Mouse (Mus musculus): ENCODE data around the gene Nckap5l. TPM values are rescaled to one million over a fixed set of nuclear protein-coding genes. Genes with fewer than 3 reads are reported as not detected.

Nckap5l gene
- total RNA-seq, 2 experiments from 2014 or later = 17.1 to 18.5 TPM

DNA sequence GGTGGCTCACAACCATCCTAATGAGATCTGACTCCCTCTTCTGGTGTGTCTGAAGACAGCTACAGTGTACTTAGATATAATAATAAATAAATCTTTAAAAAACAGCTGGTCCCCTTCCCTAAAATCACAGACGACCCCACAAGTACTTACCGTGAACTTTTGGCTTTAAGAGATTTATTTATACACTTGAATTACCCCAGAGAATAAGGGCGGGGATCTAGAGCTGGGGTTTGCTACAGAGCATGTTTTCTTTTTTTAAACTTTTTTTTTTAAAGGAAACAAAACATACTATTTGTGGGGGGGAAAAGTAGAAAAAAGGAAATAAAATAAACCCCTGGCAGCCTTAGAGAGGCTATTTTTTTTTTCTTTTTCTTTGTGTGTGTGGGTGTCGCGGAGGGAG lies 37.4 kb downstream of the Nckap5l start:
- Histone ChIP-seq H3K4me3 (no peak overlapping the region; the same call in 1 of the 2 replicates), H3K27ac (peak overlapping the region; percentile 57; the same call in 1 of the 2 replicates)
- TF ChIP-seq CTCF (conservative IDR thresholded peaks at IDR 0.05) = 0 out of 2 replicates have a peak, but pooled peaks have one; percentile 22
- no peak for DNase-seq (ENCODE audit: low spot score in 2 of 2)

DNA sequence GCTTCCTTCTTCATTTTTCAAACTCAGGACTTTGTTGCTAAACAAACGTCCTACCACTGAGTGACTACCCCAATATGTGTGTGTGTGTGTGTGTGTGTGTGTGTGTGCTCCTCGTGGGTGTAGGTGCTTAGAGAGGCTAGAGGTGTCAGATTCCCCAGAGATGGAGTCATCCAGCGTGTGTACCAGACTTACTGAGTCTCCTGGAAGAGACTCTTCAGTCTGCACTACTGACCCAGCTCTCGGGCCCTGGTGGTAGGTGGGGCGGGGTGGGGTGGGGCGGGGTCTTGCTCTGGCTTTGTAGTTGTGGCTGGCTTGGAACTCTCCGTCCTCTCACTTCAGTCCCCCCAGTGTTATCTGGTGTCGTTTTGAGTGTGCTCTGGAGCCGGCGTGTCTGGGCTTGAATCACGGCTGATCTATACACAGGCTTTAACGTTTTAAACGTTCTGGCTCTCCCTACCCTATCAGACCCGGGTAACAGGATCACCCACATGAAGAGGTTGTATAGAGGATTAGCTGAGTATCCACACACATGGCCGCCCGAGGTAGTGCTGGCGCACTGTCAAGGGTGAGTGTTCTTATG lies 39.8 kb downstream of the Nckap5l start:
- Histone ChIP-seq H3K27ac (no peak overlapping the region), H3K4me3 (no peak overlapping the region)
- DNase-seq (ENCODE audit: low spot score in 2 of 2) = no peak
- TF ChIP-seq CTCF (conservative IDR thresholded peaks at IDR 0.05) = no peak

DNA sequence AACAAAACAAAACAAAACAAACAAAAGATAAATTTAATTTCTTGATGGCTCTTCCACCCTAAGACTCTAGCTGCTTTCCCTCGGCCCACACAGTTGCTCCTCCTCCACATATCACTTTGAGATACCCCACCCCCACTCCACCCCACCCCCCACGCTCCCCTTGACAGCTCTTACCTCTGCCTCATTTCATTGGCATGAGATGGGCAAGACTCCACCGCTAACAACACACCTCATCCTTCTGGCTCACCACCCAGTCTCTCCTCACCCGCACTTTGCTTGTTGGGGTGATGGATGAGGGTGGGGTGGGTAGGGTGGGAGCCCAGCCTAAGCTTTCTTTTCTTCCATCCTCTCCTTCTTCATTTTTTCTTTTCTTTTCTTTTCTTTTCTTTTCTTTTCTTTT lies 40.6 kb downstream of the Nckap5l start:
- no peak overlapping the region for H3K4me3 ChIP-seq
- no peak for TF ChIP-seq CTCF (conservative IDR thresholded peaks at IDR 0.05)
- no peak overlapping the region for H3K27ac ChIP-seq
- DNase-seq (ENCODE audit: low spot score in 2 of 2) = no peak

DNA sequence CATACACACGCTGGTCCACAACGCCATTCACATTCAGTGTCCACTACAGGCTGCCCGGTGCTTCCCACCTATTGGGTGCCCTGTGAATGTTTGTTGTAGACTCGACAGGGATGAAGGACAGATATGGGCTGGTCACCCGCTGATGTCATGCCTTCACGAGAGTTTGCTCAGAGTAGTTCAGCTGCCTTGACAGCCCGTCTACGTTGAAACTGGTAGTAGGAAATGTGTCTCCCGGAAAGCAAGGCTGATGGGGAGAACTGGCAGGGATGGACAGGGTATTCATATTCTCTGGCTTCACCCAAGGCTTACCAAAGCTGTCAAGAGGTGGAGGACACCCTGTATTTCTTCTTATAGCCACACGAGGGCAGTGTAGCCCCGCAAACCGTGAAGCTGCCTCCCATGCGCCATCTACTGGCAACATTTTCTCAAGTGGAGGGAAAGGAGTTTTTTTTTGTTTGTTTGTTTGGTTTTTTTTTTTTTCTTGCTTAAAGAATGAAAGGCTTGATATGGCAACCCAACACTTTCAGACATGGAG lies 41.1 kb downstream of the Nckap5l start:
- peak; percentile 99 for TF ChIP-seq CTCF (conservative IDR thresholded peaks at IDR 0.05)
- peak; percentile 74 to 86 for DNase-seq (ENCODE audit: low spot score in 2 of 2)
- Histone ChIP-seq H3K27ac (no peak overlapping the region), H3K4me3 (no peak overlapping the region; the same call in 1 of the 2 replicates)

DNA sequence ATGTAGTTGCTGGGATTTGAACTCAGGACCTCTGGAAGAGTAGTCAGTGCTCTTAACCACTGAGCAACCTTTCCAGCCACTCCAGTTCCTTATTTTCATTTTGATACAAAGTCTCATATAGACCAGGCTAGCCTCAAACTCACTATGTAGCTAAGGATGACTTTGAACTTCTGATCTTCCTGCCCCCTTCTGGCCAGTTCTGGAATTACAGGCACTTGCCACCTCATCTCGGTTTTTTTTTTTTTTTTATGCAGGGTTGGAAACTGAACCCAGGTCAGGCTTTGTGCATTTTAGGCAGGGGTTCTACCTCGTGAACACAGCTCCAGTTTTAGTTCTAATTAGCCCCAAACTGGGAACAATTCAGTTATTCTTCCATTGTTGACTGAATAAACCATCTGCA lies 41.8 kb downstream of the Nckap5l start:
- peak; percentile 84 for TF ChIP-seq CTCF (conservative IDR thresholded peaks at IDR 0.05)

DNA sequence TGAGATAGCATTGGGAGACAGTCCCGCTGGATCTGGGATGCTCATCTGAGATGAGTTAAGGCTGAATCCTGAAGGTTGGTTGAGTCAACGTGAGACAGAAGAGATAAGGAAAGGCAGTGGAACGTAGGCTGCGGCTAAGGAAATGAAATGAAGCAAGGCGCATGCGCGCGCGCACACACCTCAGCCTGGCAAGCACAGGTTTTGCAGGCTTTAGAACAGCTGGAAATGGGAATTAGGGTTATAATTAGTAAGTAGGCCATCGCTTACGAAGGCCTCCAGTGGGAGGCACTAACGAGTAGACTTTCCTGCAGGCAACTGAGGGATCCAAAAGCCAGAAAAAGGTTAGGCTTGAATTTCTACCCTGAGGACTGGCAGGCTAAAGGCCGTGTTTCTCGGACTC lies 45.8 kb downstream of the Nckap5l start:
- H3K4me3 ChIP-seq = no peak overlapping the region
- peak; percentile 50 for TF ChIP-seq CTCF (conservative IDR thresholded peaks at IDR 0.05)
- no peak for DNase-seq (ENCODE audit: low spot score in 2 of 2)
- H3K27ac ChIP-seq = no peak overlapping the region

More for the DNA sequence above, 41.8 kb downstream of the Nckap5l start:
- H3K4me3 ChIP-seq = no peak overlapping the region
- H3K27ac ChIP-seq = no peak overlapping the region
- DNase-seq (ENCODE audit: low spot score in 2 of 2) = peak in 1 of 2 experiments; percentile 57

DNA sequence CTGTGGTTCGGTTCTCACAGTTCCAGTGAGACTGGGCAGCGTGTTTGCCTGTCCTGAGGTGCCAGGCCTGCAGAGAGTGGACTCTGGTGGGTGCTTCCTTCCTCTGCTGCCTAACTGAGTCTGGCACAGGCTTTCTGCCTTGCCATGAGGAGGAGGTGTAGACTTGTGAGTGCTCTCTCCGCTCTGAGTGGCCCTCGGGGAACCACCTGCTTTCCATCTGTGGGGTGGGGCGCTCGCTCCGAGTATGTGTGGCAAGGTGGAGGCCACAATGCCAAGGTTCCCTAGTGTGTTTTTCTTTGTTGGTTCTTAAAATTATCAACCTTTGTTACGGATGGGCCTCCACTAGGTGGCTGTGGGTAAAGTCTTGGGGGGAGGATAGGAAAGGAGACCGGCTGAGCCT lies 48.7 kb downstream of the Nckap5l start:
- no peak for TF ChIP-seq CTCF (conservative IDR thresholded peaks at IDR 0.05)
- Histone ChIP-seq H3K4me3 (no peak overlapping the region), H3K27ac (no peak overlapping the region)
- no peak for DNase-seq (ENCODE audit: low spot score in 2 of 2)

DNA sequence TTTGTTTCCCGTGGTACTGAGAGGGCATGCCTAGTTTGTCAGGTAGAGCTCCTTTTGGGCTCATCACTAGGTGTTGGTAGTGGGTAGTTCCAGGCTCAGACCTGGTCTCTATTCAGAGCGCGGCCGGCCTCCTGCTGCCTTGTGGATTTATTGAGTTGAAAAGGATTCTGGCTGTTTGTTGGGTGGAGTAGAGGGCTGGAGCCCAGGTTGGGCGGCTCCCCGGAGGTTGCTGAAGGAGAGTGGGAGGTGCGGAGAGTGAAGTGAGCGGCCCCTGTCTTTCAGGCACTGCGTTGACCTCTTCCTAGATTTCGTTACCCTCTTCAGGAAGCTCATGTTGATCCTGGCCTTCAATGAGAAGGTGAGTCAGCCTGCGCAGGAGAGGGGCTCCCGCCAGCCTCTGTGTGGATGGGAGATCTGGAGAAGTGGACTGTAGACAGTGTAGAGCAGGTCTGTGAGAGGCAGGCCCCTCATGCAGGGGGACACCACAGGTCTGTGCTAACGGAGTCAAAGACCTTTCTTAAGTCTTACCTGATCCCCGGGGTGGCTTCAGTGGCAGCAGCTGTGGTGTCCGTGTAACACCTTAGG lies 50.5 kb downstream of the Nckap5l start:
- no peak overlapping the region for H3K4me3 ChIP-seq
- DNase-seq (ENCODE audit: low spot score in 2 of 2) = no peak
- H3K27ac ChIP-seq = no peak overlapping the region
- TF ChIP-seq CTCF (conservative IDR thresholded peaks at IDR 0.05) = no peak

DNA sequence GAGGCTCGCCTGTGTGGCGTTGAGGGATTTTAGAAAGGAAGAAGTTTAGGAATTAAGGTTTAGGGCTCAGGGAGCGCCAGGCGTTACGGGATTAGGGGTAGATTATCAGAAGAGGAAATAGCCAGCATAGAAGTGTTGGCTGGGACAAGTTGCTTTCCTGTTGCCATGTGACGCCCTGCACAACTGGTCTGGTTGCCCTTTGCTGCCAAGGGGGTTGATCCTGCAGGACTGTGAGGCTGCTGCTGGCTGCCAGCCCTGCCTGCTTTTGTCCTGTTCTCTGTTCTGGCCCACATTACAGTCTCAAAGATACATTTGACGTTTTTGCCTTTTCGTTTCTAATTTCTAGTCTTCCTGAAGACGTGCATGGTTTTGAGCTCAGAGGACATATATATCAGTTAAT lies 52.4 kb downstream of the Nckap5l start:
- Histone ChIP-seq H3K27ac (peak overlapping the region; percentile 49; the same call in 1 of the 2 replicates), H3K4me3 (no peak overlapping the region)
- TF ChIP-seq CTCF (conservative IDR thresholded peaks at IDR 0.05) = no peak
- no peak for DNase-seq (ENCODE audit: low spot score in 2 of 2)

DNA sequence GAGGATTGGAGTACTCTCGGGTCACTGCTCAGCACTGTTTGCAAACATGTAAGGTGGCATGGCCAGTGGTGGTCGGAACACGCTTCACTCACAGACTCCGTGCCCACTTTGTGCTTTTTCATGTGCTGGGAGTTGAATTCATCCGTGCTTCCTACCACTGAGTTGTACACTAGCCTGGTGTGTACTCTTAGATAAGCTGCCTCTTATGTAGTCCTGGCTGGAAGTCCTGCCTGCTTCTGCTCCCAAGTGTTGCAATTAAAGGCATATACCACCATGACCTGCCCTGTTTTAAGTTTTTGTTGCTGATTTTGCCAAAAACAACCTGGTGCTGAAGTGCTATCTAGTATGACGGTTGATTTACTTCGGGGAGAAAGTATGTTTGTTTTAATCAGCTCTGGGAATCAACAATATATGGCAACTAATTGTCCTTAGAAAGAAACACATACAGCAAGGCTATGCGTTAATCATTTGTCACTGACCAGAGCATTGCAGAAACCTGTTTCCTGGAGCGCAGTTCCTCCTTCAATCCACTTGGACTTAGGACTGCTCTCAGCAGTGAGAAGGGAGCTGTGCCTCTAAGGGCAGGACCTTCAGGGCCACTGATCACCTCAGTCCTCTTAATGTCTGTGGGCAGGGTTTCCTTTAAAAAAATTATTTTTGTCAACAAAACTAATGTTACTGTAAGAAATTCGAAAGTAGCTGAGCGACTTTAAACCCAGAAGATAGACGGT lies 54.2 kb downstream of the Nckap5l start:
- H3K4me3 ChIP-seq = no peak overlapping the region
- TF ChIP-seq CTCF (conservative IDR thresholded peaks at IDR 0.05) = 0 out of 2 replicates have a peak, but pooled peaks have one; percentile 5
- no peak for DNase-seq (ENCODE audit: low spot score in 2 of 2)
- H3K27ac ChIP-seq = no peak overlapping the region

DNA sequence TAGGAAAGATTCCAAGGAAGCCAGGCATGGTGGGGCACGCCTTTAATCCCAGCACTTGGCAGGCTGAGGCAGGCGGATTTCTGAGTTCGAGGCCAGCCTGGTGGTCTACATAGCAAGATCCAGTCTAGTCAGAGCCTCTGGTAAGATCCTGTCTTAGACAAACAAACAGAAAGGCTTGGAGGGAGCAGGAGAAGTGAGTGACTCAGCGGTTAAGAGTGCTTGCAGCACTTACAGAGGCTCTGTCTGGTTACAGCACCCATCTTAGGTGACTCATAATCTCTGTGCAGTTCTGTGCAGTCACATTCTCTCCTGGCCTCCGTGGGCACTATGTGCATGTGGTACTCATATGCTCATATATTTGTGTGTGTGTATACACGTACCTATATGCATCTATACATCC lies 56.9 kb downstream of the Nckap5l start:
- Histone ChIP-seq H3K27ac (no peak overlapping the region), H3K4me3 (no peak overlapping the region)
- DNase-seq (ENCODE audit: low spot score in 2 of 2) = no peak
- TF ChIP-seq CTCF (conservative IDR thresholded peaks at IDR 0.05) = no peak

DNA sequence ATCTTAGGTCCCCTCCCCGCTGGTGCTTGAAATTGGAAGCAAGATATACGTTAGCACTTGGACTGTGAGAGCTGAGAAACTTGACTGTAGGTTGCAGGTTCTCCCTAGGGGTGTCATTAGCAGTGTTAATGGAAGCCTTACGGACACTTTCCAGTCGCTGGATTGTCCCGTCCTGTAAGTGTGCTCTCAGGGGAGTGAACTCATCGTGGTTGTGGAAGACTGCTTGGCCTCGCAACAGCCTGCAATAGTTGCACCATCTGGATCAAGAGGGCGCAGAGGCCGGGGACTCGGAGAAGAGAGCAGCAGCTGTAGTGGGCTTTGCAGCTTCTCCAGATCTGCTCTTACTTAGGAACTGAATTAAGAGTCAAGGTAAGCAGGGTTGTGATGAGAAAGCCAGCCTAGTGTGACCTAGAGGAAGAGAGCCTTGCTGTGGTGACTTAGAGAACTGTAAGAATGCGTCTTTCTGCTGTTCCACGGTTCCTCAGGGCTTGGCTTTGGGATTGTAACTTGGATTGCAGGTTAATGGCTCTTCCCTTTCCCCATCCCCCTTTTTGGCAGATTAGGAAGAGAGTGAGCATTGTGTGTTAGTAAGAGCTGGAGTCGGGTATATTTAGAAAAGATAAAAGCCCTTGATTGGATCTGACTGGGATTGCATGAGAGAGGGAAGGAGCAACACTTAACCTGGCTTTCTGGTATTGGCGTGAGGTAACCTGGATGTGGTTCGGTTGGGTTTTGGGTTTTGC lies 57.9 kb downstream of the Nckap5l start:
- TF ChIP-seq CTCF (conservative IDR thresholded peaks at IDR 0.05) = no peak
- no peak for DNase-seq (ENCODE audit: low spot score in 2 of 2)
- Histone ChIP-seq H3K4me3 (no peak overlapping the region), H3K27ac (no peak overlapping the region)

DNA sequence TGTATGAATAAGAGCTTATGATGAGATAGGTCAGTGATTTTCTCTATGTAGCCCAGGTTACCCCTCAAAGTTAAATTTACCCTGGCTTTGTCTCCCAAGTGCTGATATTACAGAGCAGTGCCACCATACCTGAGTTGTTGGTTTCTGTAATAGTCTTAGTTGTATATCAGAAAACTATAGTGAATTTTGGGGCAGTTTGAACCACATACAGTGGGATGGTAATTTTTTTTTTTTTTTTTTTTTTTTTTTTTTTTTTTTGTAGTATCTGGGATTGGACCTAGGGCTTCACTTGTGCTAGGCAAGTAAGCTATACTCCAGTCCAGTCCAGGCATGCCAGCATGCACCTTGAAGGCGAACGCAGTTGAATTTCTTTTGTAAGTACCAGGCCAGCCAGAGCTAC lies 59.9 kb downstream of the Nckap5l start:
- DNase-seq (ENCODE audit: low spot score in 2 of 2) = no peak
- no peak for TF ChIP-seq CTCF (conservative IDR thresholded peaks at IDR 0.05)
- no peak overlapping the region for H3K27ac ChIP-seq
- H3K4me3 ChIP-seq = no peak overlapping the region
